Mouse (Mus musculus) left cerebral cortex, adult 18-20 months (tissue): ENCODE data around the gene Mnd1. TPM values are rescaled to one million over a fixed set of nuclear protein-coding genes. Genes with fewer than 3 reads are reported as not detected.

Experiments used
- DNase-seq, 2 experiments: peaks; one replicate each; pipeline ENCODE4 v3.0.0; 2021 to 2022; ENCODE audit warnings: low spot score in 2 of 2, mixed read lengths in 1 of 2
- total RNA-seq, 2 experiments: library from RNA; stranded (reverse); gene quantifications; 2 replicates each; pipeline ENCODE4 v1.2.3; 2021

Mnd1 gene
- total RNA-seq, 2 experiments from 2014 or later: 0.86 to 1.4 TPM

DNA sequence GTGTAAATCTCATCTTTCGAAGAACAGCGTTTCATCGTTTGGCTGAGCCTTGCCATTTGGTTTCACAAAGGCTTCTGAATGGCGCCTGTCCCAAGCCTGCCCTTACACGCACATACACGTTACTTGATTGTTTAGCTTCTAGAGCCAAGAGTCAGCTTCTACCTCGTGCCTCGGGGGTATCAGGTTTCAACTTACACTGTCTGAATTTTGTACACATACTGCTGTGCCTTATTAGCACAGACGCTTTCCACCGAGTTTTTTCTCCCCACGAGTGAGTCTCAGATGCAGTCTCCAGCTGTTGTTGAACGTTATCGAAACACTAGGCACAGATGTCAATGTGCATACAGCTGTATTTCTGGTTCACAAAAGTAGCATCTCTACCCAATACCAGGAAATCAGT is 96.3 kb downstream of the Mnd1 start:
- DNase-seq: no peak

DNA sequence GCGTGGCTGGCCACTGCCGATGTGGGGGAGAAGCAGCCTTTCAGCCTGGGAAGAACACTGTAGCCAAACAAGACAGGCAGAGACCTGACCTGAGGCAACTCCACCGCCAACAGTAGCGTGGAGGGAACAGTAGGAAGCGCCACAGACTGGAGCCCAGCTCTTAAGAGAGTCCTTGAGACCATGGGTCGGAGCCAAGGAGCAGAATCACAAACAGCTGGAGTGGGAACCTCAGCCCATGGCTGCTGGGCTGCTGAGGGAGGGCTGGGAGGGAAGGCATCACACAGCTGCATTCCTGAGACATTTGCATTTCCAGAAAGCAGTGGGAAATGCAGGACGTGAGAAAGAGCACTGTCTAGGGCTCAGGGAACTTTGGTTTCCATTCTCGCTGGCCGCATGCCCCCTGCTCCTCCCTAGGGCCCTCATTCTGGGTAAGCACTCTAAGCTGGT is 106.8 kb downstream of the Mnd1 start:
- no peak for DNase-seq

DNA sequence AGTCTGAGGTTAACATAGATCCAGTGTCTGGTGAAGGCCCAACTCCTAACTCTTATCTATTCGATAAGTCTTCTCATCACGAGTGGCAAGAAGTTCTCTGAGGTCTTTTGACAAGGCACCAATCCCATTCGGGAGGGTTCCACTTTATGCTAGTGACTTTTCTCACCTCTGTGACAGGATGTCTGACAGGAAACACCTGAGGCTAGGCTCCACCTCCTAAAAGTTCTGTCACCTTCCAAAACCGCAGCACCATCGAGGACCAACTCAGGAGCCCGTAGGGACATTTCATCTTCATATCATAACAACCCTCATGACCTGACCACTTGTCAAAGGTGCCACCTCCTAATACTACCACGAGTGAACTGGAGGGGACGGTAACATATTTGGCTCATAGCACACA is 109.4 kb downstream of the Mnd1 start:
- DNase-seq: no peak

DNA sequence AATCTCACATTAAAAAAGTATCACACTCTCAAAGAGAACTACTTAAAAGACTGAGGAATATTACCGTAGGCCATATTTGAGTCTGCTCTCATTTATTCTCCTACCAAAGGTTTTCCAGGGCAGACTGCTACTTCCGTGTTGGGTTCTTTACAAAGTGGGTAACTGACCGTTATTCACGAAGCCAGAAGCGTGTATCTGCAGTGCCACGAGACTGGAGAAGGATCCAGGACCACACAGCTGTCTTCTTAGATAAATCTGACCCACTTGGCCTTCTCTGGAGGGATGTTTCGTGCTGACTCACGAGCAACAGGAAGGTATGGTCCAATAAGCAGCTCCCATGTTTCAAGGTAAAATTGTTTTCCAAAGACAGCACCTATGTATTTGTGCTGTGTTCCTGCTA is 113.8 kb downstream of the Mnd1 start:
- DNase-seq: no peak

DNA sequence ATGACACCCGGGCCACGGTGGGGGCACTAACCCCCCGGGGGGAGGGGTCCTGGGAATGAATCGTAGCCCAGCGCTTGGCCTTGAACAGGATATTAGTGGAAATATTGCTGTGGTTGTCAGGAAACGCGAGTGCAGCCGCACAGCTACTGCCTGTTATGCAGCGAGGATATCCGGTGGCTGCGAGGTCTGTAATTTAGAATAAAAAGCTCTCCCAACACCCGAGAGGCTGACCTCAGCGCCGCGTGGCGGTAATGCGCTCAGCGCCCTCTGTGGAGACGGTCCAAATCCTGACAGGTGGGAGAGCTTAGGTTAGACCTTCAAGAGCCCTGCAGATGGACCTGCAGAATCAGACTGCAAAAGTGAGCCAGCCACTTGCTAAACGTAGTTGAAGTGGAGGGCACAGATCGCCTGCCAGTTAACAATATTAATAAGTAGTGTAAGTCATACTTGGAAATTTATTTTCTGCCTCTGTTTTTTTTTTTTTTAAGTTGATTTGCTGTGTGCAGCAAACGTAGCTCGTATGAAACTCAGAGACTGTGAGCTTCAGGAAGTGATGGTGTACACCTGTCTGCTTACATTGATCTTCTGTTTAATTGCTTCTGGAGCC is 115.0 kb downstream of the Mnd1 start:
- peak; percentile 17 to 38 for DNase-seq

DNA sequence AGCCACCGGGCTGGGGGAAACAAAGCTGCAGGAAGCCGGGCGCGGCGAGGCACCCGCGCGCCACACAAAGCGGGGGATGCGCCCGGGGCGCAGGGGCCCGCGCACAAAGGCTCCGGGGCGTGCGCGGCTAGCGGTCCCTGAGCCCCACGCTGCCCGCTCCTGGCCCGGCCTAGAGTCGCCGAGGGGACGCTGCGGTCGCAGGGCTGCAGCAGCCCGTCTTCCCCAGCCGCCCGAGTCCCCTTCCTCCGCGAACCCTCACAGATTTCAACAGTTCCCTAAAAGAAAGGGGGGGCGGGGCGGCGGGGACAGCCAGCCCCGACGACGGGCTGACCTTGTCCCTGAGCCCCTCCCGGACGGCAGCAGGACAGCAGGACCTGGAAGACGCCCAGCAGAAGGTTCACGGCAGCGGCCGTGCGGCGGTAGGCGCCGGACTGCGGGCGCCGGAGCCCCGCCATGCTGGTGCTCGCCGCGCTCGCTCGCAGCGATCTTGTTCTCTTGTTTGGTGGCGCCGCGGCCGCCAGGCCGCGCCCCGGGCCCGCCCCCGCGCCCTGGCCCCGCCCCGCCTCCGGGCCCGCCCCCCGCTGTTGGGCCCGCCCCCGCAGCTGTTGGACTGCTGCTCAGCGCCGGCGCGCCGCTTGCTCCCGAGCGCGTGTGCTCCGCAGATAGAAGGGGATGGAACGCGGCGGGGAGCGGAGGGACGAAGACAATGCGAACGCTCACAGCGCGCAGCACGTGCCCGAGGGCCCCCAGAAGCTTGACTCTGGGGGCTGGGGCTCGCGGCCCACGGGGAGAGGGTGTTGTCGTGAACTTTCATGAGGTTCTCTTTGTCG is 115.7 kb downstream of the Mnd1 start, which contains the start of gene Tmem131l:
TSS of gene Tmem131l (minus strand) at position 530 of the 830 bp plus-strand sequence.
- DNase-seq: peak; percentile 61 to 77

DNA sequence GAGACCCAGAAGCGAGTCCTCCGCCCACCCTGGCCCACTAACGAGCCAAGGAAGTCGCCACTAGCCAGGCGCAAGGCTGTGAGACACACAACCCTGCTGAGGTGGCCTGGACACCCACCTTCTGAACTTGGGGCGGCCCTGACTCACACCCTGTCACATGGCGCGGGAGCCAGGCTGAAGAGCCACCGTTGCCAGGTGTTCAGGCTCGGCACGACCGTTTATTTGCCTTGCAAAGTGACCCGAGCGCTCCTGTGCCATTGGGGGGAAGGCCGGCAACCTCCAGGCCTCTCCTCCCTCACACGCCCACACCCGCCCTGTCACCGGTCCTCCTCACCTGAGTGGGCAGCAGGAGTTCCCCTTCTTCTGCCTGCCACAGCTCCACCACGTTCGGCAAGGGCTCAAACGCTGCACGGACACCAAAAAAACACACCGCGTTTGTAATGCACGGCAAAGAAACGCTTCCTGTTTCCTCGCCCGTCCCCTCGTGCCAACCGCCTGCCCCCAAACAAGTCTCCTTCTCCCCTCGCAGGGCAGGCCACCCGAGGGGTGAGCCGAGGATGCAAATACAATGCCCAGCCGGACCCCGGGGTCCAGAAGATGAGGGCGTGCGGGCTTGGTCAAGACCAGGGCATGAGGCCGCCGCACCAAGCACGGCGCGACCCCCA is 116.5 kb downstream of the Mnd1 start:
- DNase-seq: peak; percentile 17 to 28

DNA sequence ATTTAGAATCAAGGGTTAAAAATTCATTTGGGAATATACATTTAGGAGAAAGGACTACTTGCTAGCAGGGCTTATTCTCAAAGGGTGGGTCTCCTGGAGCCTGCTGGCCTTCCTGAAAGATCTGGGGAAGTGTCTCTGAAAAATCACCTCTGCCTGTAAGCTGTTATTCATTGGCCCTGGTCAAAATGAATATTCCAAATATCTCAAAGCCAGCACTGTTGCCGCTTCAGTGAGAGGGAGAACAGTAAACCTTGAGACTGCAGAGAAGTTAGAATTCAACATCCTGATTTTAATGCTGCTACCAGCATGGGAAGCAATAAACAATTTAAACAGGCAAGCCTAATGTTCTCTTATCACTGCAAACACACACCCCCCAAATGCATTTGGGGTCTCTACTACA is 117.5 kb downstream of the Mnd1 start:
- DNase-seq: no peak

Other genes with a start within 250 kb of the Mnd1 start
- gene Tmem131l, start 115.6 kb downstream of the Mnd1 start, total RNA-seq: 10 to 100 TPM; 18.2 to 18.6 TPM
- gene Gm6525, start 18.3 kb upstream of the Mnd1 start, total RNA-seq: not detected
- gene Trim2, start 151.1 kb upstream of the Mnd1 start, total RNA-seq: 100 to 1,000 TPM; 246 to 258 TPM